Mouse (Mus musculus) midbrain, embryonic 10.5 days (tissue): ENCODE data around the gene Rassf1. TPM values are rescaled to one million over a fixed set of nuclear protein-coding genes. Genes with fewer than 3 reads are reported as not detected.

Experiments used
- DNase-seq: peaks from one replicate; pipeline ENCODE4 v3.0.0-alpha.2; 2017; ENCODE audit warnings: low spot score
- H3K27ac ChIP-seq: fragments of 300-500 bp; sonication (generic); replicated peaks from 2 replicates; pipeline ENCODE4 v1.5.1; 2016; ENCODE audit warnings: mild to moderate bottlenecking
- H3K27me3 ChIP-seq: fragments of 300-500 bp; sonication (generic); 2 replicates; pipeline ENCODE4 v1.6.1; 2016; ENCODE audit warnings: low read depth, mild to moderate bottlenecking; ENCODE audit not compliant: poor library complexity, severe bottlenecking
- H3K36me3 ChIP-seq: fragments of 300-500 bp; sonication (generic); 2 replicates; pipeline ENCODE4 v1.6.1; 2016; ENCODE audit warnings: mild to moderate bottlenecking, moderate library complexity
- H3K4me1 ChIP-seq: fragments of 300-500 bp; sonication (generic); 2 replicates; pipeline ENCODE4 v1.6.1; 2016
- H3K4me3 ChIP-seq: fragments of 300-500 bp; sonication (generic); 2 replicates; pipeline ENCODE4 v1.5.1; 2016; ENCODE audit warnings: mild to moderate bottlenecking, moderate library complexity
- H3K9me3 ChIP-seq: fragments of 300-500 bp; sonication (generic); replicated peaks from 2 replicates; pipeline ENCODE4 v1.6.1; 2016; ENCODE audit warnings: mild to moderate bottlenecking
- WGBS: fragments of 180-500 bp; shearing (Covaris S2); methylation state at CpG from one replicate; pipeline ENCODE4 v1.1.7; 2016; 5-methylcytosine and 5-hydroxymethylcytosine counted together
- polyA plus RNA-seq: library from polyadenylated mRNA; unstranded; fragments of >200 nt; fragmentation: Nextera tagmentation; extraction: Ambion mirVana; gene quantifications from 2 replicates; pipeline ENCODE4 v1.2.1, GENCODE M21; 2016

The Rassf1 gene
- polyA plus RNA-seq, 1 experiment from 2014 or later = 54.8 TPM

- H3K4me3 ChIP-seq = peak within 1 kb of the TSS; percentile 66
- H3K4me1 ChIP-seq = peaks cover 64% of the 10 kb centered on the region
- peak within 1 kb of the TSS; percentile 89 for H3K27ac ChIP-seq
- 1% methylated on average over 32 of the region's 32 CpGs for WGBS
- peak; percentile 82 for DNase-seq
- H3K36me3 ChIP-seq = peaks cover 24% of the 10 kb centered on the region
- H3K27me3 ChIP-seq = no peaks in the 10 kb centered on the region
- H3K9me3 ChIP-seq = no peaks in the 10 kb centered on the region
Measured at GRCm38 (mm10) chr9:107580501-107581317, 29.4 kb downstream of the Rassf1 start, which contains the start of gene Hyal3. Gene Hyal3 (plus strand): TSS chr9:107580818.

GRCm38 (mm10) chr9:107581584-107581983, 30.2 kb downstream of the Rassf1 start:
- peak overlapping the region; percentile 66 for H3K4me3 ChIP-seq
- 82% methylated on average over 4 of the region's 4 CpGs for WGBS
- peaks cover 24% of the 10 kb centered on the region for H3K36me3 ChIP-seq
- H3K9me3 ChIP-seq = no peaks in the 10 kb centered on the region
- H3K27ac ChIP-seq = peak overlapping the region; percentile 89; the same call in 1 of the 2 replicates
- peaks cover 57% of the 10 kb centered on the region for H3K4me1 ChIP-seq
- H3K27me3 ChIP-seq = no peaks in the 10 kb centered on the region
- no peak for DNase-seq

GRCm38 (mm10) chr9:107582509-107583062, 31.2 kb downstream of the Rassf1 start:
- Histone ChIP-seq H3K4me1 (peaks cover 53% of the 10 kb centered on the region), H3K27me3 (no peaks in the 10 kb centered on the region), H3K4me3 (peak overlapping the region; percentile 5; the same call in 1 of the 2 replicates), H3K27ac (no peak overlapping the region; the same call in 1 of the 2 replicates), H3K36me3 (peaks cover 24% of the 10 kb centered on the region), H3K9me3 (no peaks in the 10 kb centered on the region)
- 93% methylated on average over 7 of the region's 7 CpGs for WGBS
- no peak for DNase-seq

- no peak overlapping the region for H3K27ac ChIP-seq
- H3K27me3 ChIP-seq = no peaks in the 10 kb centered on the region
- peaks cover 51% of the 10 kb centered on the region for H3K4me1 ChIP-seq
- peaks cover 24% of the 10 kb centered on the region for H3K36me3 ChIP-seq
- 94% methylated on average over 14 of the region's 14 CpGs for WGBS
- no peaks in the 10 kb centered on the region for H3K9me3 ChIP-seq
- DNase-seq = no peak
- no peak overlapping the region for H3K4me3 ChIP-seq
Measured at GRCm38 (mm10) chr9:107583174-107583573, 31.8 kb downstream of the Rassf1 start.

GRCm38 (mm10) chr9:107586504-107586903, 35.1 kb downstream of the Rassf1 start:
- Histone ChIP-seq H3K9me3 (no peaks in the 10 kb centered on the region), H3K4me1 (peaks cover 33% of the 10 kb centered on the region), H3K27ac (0 out of 2 replicates have a peak overlapping the region, but pooled peaks have one; percentile 49), H3K27me3 (no peaks in the 10 kb centered on the region), H3K36me3 (peaks cover 44% of the 10 kb centered on the region), H3K4me3 (peak overlapping the region; percentile 78; the same call in 1 of the 2 replicates)
- 89% methylated on average over 5 of the region's 5 CpGs for WGBS
- no peak for DNase-seq

- H3K27me3 ChIP-seq = no peaks in the 10 kb centered on the region
- H3K4me3 ChIP-seq = peak within 1 kb of the TSS; percentile 78
- H3K27ac ChIP-seq = peak within 1 kb of the TSS; percentile 87
- 15% methylated on average over 46 of the region's 46 CpGs for WGBS
- H3K9me3 ChIP-seq = no peaks in the 10 kb centered on the region
- peaks cover 29% of the 10 kb centered on the region for H3K4me1 ChIP-seq
- peaks cover 51% of the 10 kb centered on the region for H3K36me3 ChIP-seq
- DNase-seq = peak; percentile 96
Measured at GRCm38 (mm10) chr9:107586974-107587832, 35.8 kb downstream of the Rassf1 start, which contains the start of gene Ifrd2. Gene Ifrd2 (plus strand): TSS chr9:107587642.

- WGBS = 9% methylated on average over 33 of the region's 33 CpGs
Measured at GRCm38 (mm10) chr9:107587833-107588639, 36.7 kb downstream of the Rassf1 start.

GRCm38 (mm10) chr9:107590058-107590772, 38.9 kb downstream of the Rassf1 start:
- Histone ChIP-seq H3K36me3 (peaks cover 58% of the 10 kb centered on the region), H3K4me1 (peaks cover 42% of the 10 kb centered on the region), H3K4me3 (0 out of 2 replicates have a peak overlapping the region, but pooled peaks have one; percentile 10), H3K27me3 (no peaks in the 10 kb centered on the region), H3K9me3 (no peaks in the 10 kb centered on the region), H3K27ac (no peak overlapping the region)
- DNase-seq = no peak
- WGBS = 92% methylated on average over 25 of the region's 25 CpGs

More at GRCm38 (mm10) chr9:107587833-107588639, 36.7 kb downstream of the Rassf1 start:
- H3K36me3 ChIP-seq = peaks cover 52% of the 10 kb centered on the region
- peaks cover 31% of the 10 kb centered on the region for H3K4me1 ChIP-seq
- peak overlapping the region; percentile 87 for H3K27ac ChIP-seq
- no peaks in the 10 kb centered on the region for H3K27me3 ChIP-seq
- no peaks in the 10 kb centered on the region for H3K9me3 ChIP-seq
- no peak for DNase-seq
- peak overlapping the region; percentile 78 for H3K4me3 ChIP-seq

GRCm38 (mm10) chr9:107590773-107591060, 39.4 kb downstream of the Rassf1 start:
- no peaks in the 10 kb centered on the region for H3K9me3 ChIP-seq
- peaks cover 58% of the 10 kb centered on the region for H3K36me3 ChIP-seq
- no peak overlapping the region for H3K4me3 ChIP-seq
- DNase-seq = no peak
- WGBS = 95% methylated on average over 6 of the region's 6 CpGs
- peaks cover 42% of the 10 kb centered on the region for H3K4me1 ChIP-seq
- H3K27ac ChIP-seq = no peak overlapping the region
- no peaks in the 10 kb centered on the region for H3K27me3 ChIP-seq

GRCm38 (mm10) chr9:107593101-107593976, 42.0 kb downstream of the Rassf1 start:
- no peak overlapping the region for H3K4me3 ChIP-seq
- H3K9me3 ChIP-seq = no peaks in the 10 kb centered on the region
- no peaks in the 10 kb centered on the region for H3K27me3 ChIP-seq
- WGBS = 87% methylated on average over 11 of the region's 11 CpGs
- DNase-seq = no peak
- peaks cover 29% of the 10 kb centered on the region for H3K4me1 ChIP-seq
- H3K27ac ChIP-seq = 0 out of 2 replicates have a peak overlapping the region, but pooled peaks have one; percentile 28
- peaks cover 60% of the 10 kb centered on the region for H3K36me3 ChIP-seq
